Comparison of ENCODE assay signal across 26 mouse cellular contexts in genomic region chr16:18658597-18658996, GRCm38 (mm10). TPM values are rescaled to one million over a fixed set of nuclear protein-coding genes. Genes with fewer than 3 reads are reported as not detected.
"Had no signal": no experiment of that assay in that cellular context is flagged by ENCODE, and none has a peak within 500 bp of the region (broad histone marks: within the 10 kb centered on the region; RNA-seq: fewer than 3 reads in every experiment).

No protein-coding gene starts in this region.

- H3K9me3 ChIP-seq: midbrain, embryonic 13.5 days; stomach, embryonic 15.5 days had no signal

- H3K4me3 ChIP-seq: layer of hippocampus, adult 2 months; megakaryocyte, embryonic 14.5 days; midbrain, embryonic 10.5 days; midbrain, embryonic 13.5 days; myocyte; neural tube, embryonic 13.5 days; stomach, embryonic 15.5 days had no signal

- H3K27me3 ChIP-seq: midbrain, embryonic 13.5 days; neural tube, embryonic 13.5 days; stomach, embryonic 15.5 days had no signal

- ATAC-seq: liver, postnatal 0 days; lung, postnatal 0 days; midbrain, embryonic 13.5 days; midbrain, embryonic 16.5 days had no signal

- H3K4me2 ChIP-seq: liver, embryonic 11.5 days; lung, embryonic 14.5 days; midbrain, embryonic 13.5 days; neural tube, embryonic 13.5 days; stomach, embryonic 15.5 days had no signal

- H3K4me1 ChIP-seq: midbrain, embryonic 10.5 days; midbrain, embryonic 13.5 days; neural tube, embryonic 13.5 days; stomach, embryonic 15.5 days had no signal

- H3K9ac ChIP-seq: liver, embryonic 14.5 days; liver, postnatal 0 days; lung, embryonic 14.5 days; midbrain, embryonic 13.5 days; neural tube, embryonic 13.5 days; stomach, embryonic 15.5 days had no signal

- H3K36me3 ChIP-seq: midbrain, embryonic 10.5 days; midbrain, embryonic 13.5 days; neural tube, embryonic 13.5 days; stomach, embryonic 15.5 days had no signal

- H3K27ac ChIP-seq: kidney, postnatal 0 days; layer of hippocampus, adult 2 months; liver, embryonic 14.5 days; midbrain, embryonic 10.5 days; midbrain, embryonic 13.5 days; neural tube, embryonic 13.5 days; stomach, embryonic 15.5 days had no signal

- DNase-seq: kidney, adult 18-20 months; kidney, postnatal 25 days; layer of hippocampus, adult 9-11 months; liver, postnatal 0 days; lung, embryonic 14.5 days; lung, postnatal 36 days; right cerebral cortex, adult 18-20 months; right cerebral cortex, postnatal 14 days; right cerebral cortex, postnatal 4 days; spleen, adult 18-20 months; thymus, adult 2 months; thymus, postnatal 14 days; thymus, postnatal 4 days had no signal

RNA-seq across cellular contexts. Expression of gene Gm49601, which starts 32.4 kb away (rescaled TPM):
- polyA plus RNA-seq: liver, embryonic 11.5 days; liver, postnatal 0 days had no signal

RNA-seq across cellular contexts. Expression of gene Gp1bb, which starts 36.4 kb away (rescaled TPM):
- total RNA-seq: monocyte, adult 5-6 weeks had no signal
